24 mouse cellular contexts compared by ENCODE assay signal in genomic region chr16:17383594-17384326, GRCm38 (mm10). TPM values are rescaled to one million over a fixed set of nuclear protein-coding genes. Genes with fewer than 3 reads are reported as not detected.
A peak's percentile ranks its signal among the peaks of the same experiment; 100 is the strongest.
DNase-seq lines count a peak whose midpoint lies in the region; ATAC-seq and TF ChIP-seq lines count a peak whose summit lies in the region.
"Had no signal": no experiment of that assay in that cellular context is flagged by ENCODE, and none has a peak within 500 bp of the region (broad histone marks: within the 10 kb centered on the region; RNA-seq: fewer than 3 reads in every experiment).

No protein-coding gene starts in this region.

- H3K79me2 ChIP-seq in heart, adult 2 months (replicated peaks; ENCODE audit: control insufficient read depth, insufficient read depth, low read length), result no peaks in the 10 kb centered on the region

- H3K27me3 ChIP-seq in heart, adult 2 months (ENCODE audit: control insufficient read depth, insufficient read depth, low read length), result no peaks in the 10 kb centered on the region
- no peaks in the 10 kb centered on the region for H3K27me3 ChIP-seq in liver, embryonic 12.5 days (replicated peaks)
- H3K27me3 ChIP-seq in liver, embryonic 15.5 days, result no peaks in the 10 kb centered on the region
- H3K27me3 ChIP-seq: embryonic facial prominence, embryonic 12.5 days; embryonic facial prominence, embryonic 15.5 days; hindbrain, embryonic 12.5 days; hindbrain, embryonic 15.5 days had no signal

- no peaks in the 10 kb centered on the region for H3K36me3 ChIP-seq in heart, adult 2 months (ENCODE audit: control insufficient read depth, insufficient read depth, low read length)
- peaks cover 31% of the 10 kb centered on the region for H3K36me3 ChIP-seq in liver, embryonic 12.5 days
- peaks cover 11% of the 10 kb centered on the region; the same call in 1 of the 2 replicates for H3K36me3 ChIP-seq in liver, embryonic 15.5 days (replicated peaks)

- H3K9me3 ChIP-seq in liver, embryonic 12.5 days (replicated peaks), result no peaks in the 10 kb centered on the region
- no peaks in the 10 kb centered on the region for H3K9me3 ChIP-seq in liver, embryonic 15.5 days (replicated peaks)
- H3K9me3 ChIP-seq: embryonic facial prominence, embryonic 12.5 days; embryonic facial prominence, embryonic 15.5 days; G1E; hindbrain, embryonic 12.5 days; hindbrain, embryonic 15.5 days had no signal

- H3K4me1 ChIP-seq in heart, adult 2 months (ENCODE audit: control insufficient read depth, insufficient read depth, low read length), result no peaks in the 10 kb centered on the region; the same call in 1 of the 2 replicates
- peaks cover 10% of the 10 kb centered on the region for H3K4me1 ChIP-seq in liver, embryonic 12.5 days
- H3K4me1 ChIP-seq in liver, embryonic 15.5 days (replicated peaks), result peaks cover 4% of the 10 kb centered on the region
- H3K4me1 ChIP-seq: embryonic facial prominence, embryonic 12.5 days; embryonic facial prominence, embryonic 15.5 days; hindbrain, embryonic 12.5 days; hindbrain, embryonic 15.5 days had no signal

- no peak for TF ChIP-seq EP300 in heart, adult 2 months (IDR thresholded peaks at IDR 0.05; ENCODE audit: insufficient read depth, low read depth, low read length)

- peak; percentile 41 for DNase-seq in heart, adult 11 months
- no peak for DNase-seq in heart, adult 2 months
- peak; percentile 22 for DNase-seq in c-Kit-positive CD71-positive TER-119-negative erythroid progenitor cells, embryonic 14.5 days (ENCODE audit: low read depth)
- no peak for DNase-seq in kidney, postnatal 25 days
- no peak for DNase-seq in cerebellum, adult 9-11 months
- DNase-seq: adrenal gland, adult 2 months; adrenal gland, postnatal 14 days; cerebellum, adult 18-20 months; cerebellum, adult 9-10 months; cerebellum, postnatal 25 days; forebrain, postnatal 0 days; gastrocnemius, postnatal 25 days had no signal

- no peak for TF ChIP-seq CTCF in heart, adult 2 months (IDR thresholded peaks at IDR 0.05)

- 88% methylated on average over 2 of the region's 2 CpGs for WGBS in heart, adult 2 months
- 41% methylated on average over 2 of the region's 2 CpGs for WGBS in liver, embryonic 12.5 days (ENCODE audit: insufficient replicate concordance)
- WGBS in liver, embryonic 15.5 days (ENCODE audit: insufficient replicate concordance), result 41% methylated on average over 2 of the region's 2 CpGs

- intact Hi-C loops in heart, adult 2 months (cut with DNase I), result no loop called here

- no peak overlapping the region for H3K4me3 ChIP-seq in heart, adult 2 months
- no peak overlapping the region for H3K4me3 ChIP-seq in liver, embryonic 12.5 days
- H3K4me3 ChIP-seq in liver, embryonic 15.5 days (replicated peaks), result no peak overlapping the region
- H3K4me3 ChIP-seq: embryonic facial prominence, embryonic 12.5 days; embryonic facial prominence, embryonic 15.5 days; hindbrain, embryonic 12.5 days; hindbrain, embryonic 15.5 days had no signal

- H3K9ac ChIP-seq in heart, adult 2 months (ENCODE audit: low read depth, low read length), result no peak overlapping the region
- no peak overlapping the region for H3K9ac ChIP-seq in liver, embryonic 12.5 days
- no peak overlapping the region for H3K9ac ChIP-seq in liver, embryonic 15.5 days
- H3K9ac ChIP-seq: embryonic facial prominence, embryonic 12.5 days; embryonic facial prominence, embryonic 15.5 days; forebrain, postnatal 0 days; hindbrain, embryonic 12.5 days; hindbrain, embryonic 15.5 days had no signal

- no peak overlapping the region for H3K27ac ChIP-seq in heart, adult 2 months
- no peak overlapping the region for H3K27ac ChIP-seq in liver, embryonic 12.5 days
- H3K27ac ChIP-seq in liver, embryonic 15.5 days (replicated peaks), result no peak overlapping the region
- H3K27ac ChIP-seq: embryonic facial prominence, embryonic 12.5 days; embryonic facial prominence, embryonic 15.5 days; hindbrain, embryonic 12.5 days; hindbrain, embryonic 15.5 days had no signal

- no peak for TF ChIP-seq POLR2A in heart, adult 2 months (IDR thresholded peaks at IDR 0.05; ENCODE audit: insufficient read depth, low read depth, low read length)

- ATAC-seq in liver, embryonic 12.5 days, result peak; percentile 88
- peak; percentile 72 for ATAC-seq in liver, embryonic 15.5 days (ENCODE audit: insufficient read depth)
- ATAC-seq in megakaryocyte progenitor cell, adult 5-6 weeks (replicated peaks; ENCODE audit: poor library complexity), result no peak
- ATAC-seq: forebrain, embryonic 14.5 days; forebrain, postnatal 0 days had no signal

- H3K4me2 ChIP-seq in liver, embryonic 12.5 days, result no peak overlapping the region
- H3K4me2 ChIP-seq in liver, embryonic 15.5 days, result no peak overlapping the region
- H3K4me2 ChIP-seq: embryonic facial prominence, embryonic 12.5 days; embryonic facial prominence, embryonic 15.5 days; heart, embryonic 11.5 days; hindbrain, embryonic 12.5 days; hindbrain, embryonic 15.5 days had no signal

RNA-seq across cellular contexts. Expression of gene Snap29, which starts 22.0 kb away (rescaled TPM):
- 10 to 100 TPM; 15.5 to 17.0 TPM for total RNA-seq in heart, adult 2 months (2021)
- polyA plus RNA-seq in heart, adult 2 months (2012; rRNA removed), result 5.0 and 8.1 TPM in 2 replicates
- 10.6 and 10.8 TPM in 2 replicates for polyA plus RNA-seq in liver, embryonic 12.5 days (2016; fragmentation: Nextera tagmentation; extraction: Ambion mirVana)
- 8.8 and 9.2 TPM in 2 replicates for polyA plus RNA-seq in liver, embryonic 15.5 days (2015; fragmentation: Nextera tagmentation; extraction: Ambion mirVana)
- 16.5 and 18.5 TPM in 2 replicates for total RNA-seq in megakaryocyte progenitor cell, adult 5-6 weeks (2015)
- 17.9 and 18.0 TPM in 2 replicates for total RNA-seq in megakaryocyte progenitor cell, adult 5-6 weeks (2017)

RNA-seq across cellular contexts. Expression of gene Pi4ka, which starts 22.4 kb away (rescaled TPM):
- 10 to 100 TPM; 56.4 to 57.1 TPM for total RNA-seq in heart, adult 2 months (2021)
- polyA plus RNA-seq in heart, adult 2 months (2012; rRNA removed), result 49.0 and 61.2 TPM in 2 replicates
- polyA plus RNA-seq in liver, embryonic 12.5 days (2016; fragmentation: Nextera tagmentation; extraction: Ambion mirVana), result 25.6 TPM in 2 replicates
- 12.0 and 13.4 TPM in 2 replicates for polyA plus RNA-seq in liver, embryonic 15.5 days (2015; fragmentation: Nextera tagmentation; extraction: Ambion mirVana)
- total RNA-seq in megakaryocyte progenitor cell, adult 5-6 weeks (2015), result 55.4 and 58.1 TPM in 2 replicates
- total RNA-seq in megakaryocyte progenitor cell, adult 5-6 weeks (2017), result 28.1 and 39.4 TPM in 2 replicates

RNA-seq across cellular contexts. Expression of gene Serpind1, which starts 52.6 kb away (rescaled TPM):
- 1 to 10 TPM; 1.2 to 1.6 TPM for total RNA-seq in heart, adult 2 months (2021)
- polyA plus RNA-seq in heart, adult 2 months (2012; rRNA removed), result 0.12 and 1.0 TPM in 2 replicates
- polyA plus RNA-seq in liver, embryonic 12.5 days (2016; fragmentation: Nextera tagmentation; extraction: Ambion mirVana), result 107 and 111 TPM in 2 replicates
- 194 and 213 TPM in 2 replicates for polyA plus RNA-seq in liver, embryonic 15.5 days (2015; fragmentation: Nextera tagmentation; extraction: Ambion mirVana)
- total RNA-seq in megakaryocyte progenitor cell, adult 5-6 weeks (2015), result not detected in 2 replicates
- total RNA-seq in megakaryocyte progenitor cell, adult 5-6 weeks (2017), result not detected in 2 replicates
- total RNA-seq: gastrocnemius, adult 8-10 months; hematopoietic stem cell, adult 5-6 weeks had no signal
- polyA plus RNA-seq: G1E had no signal

Comparison
In these comparisons a context has a peak if more than half of its experiments do, and no peak if none do; other contexts are left out.
1. DNase-seq: peak in heart, adult 11 months (single experiment) and c-Kit-positive CD71-positive TER-119-negative erythroid progenitor cells, embryonic 14.5 days (single experiment); none in heart, adult 2 months (0 of 2), kidney, postnatal 25 days (0 of 2) and cerebellum, adult 9-11 months (single experiment).
2. RNA of gene Serpind1, which starts 52.6 kb away (polyA plus RNA-seq): 194 to 213 TPM in liver, embryonic 15.5 days and 107 to 111 TPM in liver, embryonic 12.5 days; 0.12 to 1.0 TPM in heart, adult 2 months; every median in the first group is over 10 times any median in the second.